ENCODE assay signal across 8 mouse cellular contexts in the genomic region with DNA sequence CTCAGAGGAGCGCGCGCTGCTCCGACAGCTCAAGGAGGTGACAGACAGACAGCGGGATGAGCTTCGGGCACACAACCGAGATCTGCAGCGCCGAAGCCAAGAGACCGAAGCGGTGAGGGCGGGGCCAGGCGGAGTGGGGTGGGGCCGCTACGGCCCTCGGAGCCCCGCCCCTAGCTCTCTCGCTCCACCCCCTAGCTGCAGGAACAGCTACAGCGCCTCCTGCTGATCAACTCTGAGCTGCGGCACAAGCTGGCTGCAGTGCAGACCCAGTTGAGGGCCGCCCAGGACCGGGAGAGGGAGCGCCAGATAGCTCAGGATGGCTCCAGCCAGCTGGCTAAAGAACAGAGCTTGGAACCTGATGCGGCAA. TPM values are rescaled to one million over a fixed set of nuclear protein-coding genes. Genes with fewer than 3 reads are reported as not detected.
DNase-seq lines count a peak whose midpoint lies in the region; ATAC-seq and TF ChIP-seq lines count a peak whose summit lies in the region.

No protein-coding gene starts in this region.

- no peaks in the 10 kb centered on the region for H3K27me3 ChIP-seq in hindbrain, postnatal 0 days (ENCODE audit: insufficient read depth, low read length)

- TF ChIP-seq CTCF in gastrocnemius, adult 2 months (IDR thresholded peaks at IDR 0.05): peak; percentile 98
- peak; percentile 98 for TF ChIP-seq CTCF in hindbrain, postnatal 0 days (IDR thresholded peaks at IDR 0.05; ENCODE audit: low read depth)
- TF ChIP-seq CTCF in left cerebral cortex, adult 2 months (IDR thresholded peaks at IDR 0.05): peak; percentile 94

- no peaks in the 10 kb centered on the region for H3K9me3 ChIP-seq in hindbrain, postnatal 0 days (ENCODE audit: low read length)

- H3K9ac ChIP-seq in hindbrain, postnatal 0 days (replicated peaks; ENCODE audit: low read length): peak overlapping the region; percentile 58

- peak overlapping the region; percentile 100 for H3K27ac ChIP-seq in gastrocnemius, adult 2 months
- peak overlapping the region; percentile 87 for H3K27ac ChIP-seq in hindbrain, postnatal 0 days
- peak overlapping the region; percentile 89 for H3K27ac ChIP-seq in left cerebral cortex, adult 2 months
- H3K27ac ChIP-seq in macrophage: peak overlapping the region; percentile 59

- under 1% methylated on average over 24 of the region's 24 CpGs for WGBS in hindbrain, postnatal 0 days
- WGBS in macrophage (ENCODE audit: missing documents): 7% methylated on average over 23 of the region's 24 CpGs

- peaks cover 9% of the 10 kb centered on the region for H3K4me1 ChIP-seq in hindbrain, postnatal 0 days (ENCODE audit: insufficient read depth, low read length)

- H3K79me2 ChIP-seq in macrophage (ENCODE audit: inconsistent target): no peaks in the 10 kb centered on the region

- peak overlapping the region; percentile 77 for H3K4me2 ChIP-seq in hindbrain, postnatal 0 days (ENCODE audit: low read depth, low read length)

- intact Hi-C loops in gastrocnemius, adult 2 months (cut with DNase I): loop anchor here (1.0 to 2.0 kb wide), 2 partner anchors 48 to 108 kb away; no protein-coding TSS in a partner anchor
- intact Hi-C loops in left cerebral cortex, adult 2 months (cut with DNase I): loop anchor here (1.0 to 10.0 kb wide), 3 partner anchors 108 to 566 kb away; partner anchors contain the start of gene Ovca2

- H3K36me3 ChIP-seq in hindbrain, postnatal 0 days (ENCODE audit: insufficient read depth, low read length): peaks cover 39% of the 10 kb centered on the region
- peaks cover 23% of the 10 kb centered on the region; the same call in 1 of the 2 replicates for H3K36me3 ChIP-seq in macrophage (ENCODE audit: inconsistent target)

- peak; percentile 93 for ATAC-seq in hindbrain, postnatal 0 days

- peak overlapping the region; percentile 87 for H3K4me3 ChIP-seq in gastrocnemius, adult 2 months
- H3K4me3 ChIP-seq in hindbrain, postnatal 0 days (ENCODE audit: low read length): peak overlapping the region; percentile 58
- H3K4me3 ChIP-seq in left cerebral cortex, adult 2 months: peak overlapping the region; percentile 76
- peak overlapping the region; percentile 25; the same call in 1 of the 2 replicates for H3K4me3 ChIP-seq in macrophage (ENCODE audit: inconsistent target)

- peak; percentile 94 for DNase-seq in ZHBTc4 (ENCODE audit: low read depth, low spot score)
- peak; percentile 96 to 97 for DNase-seq in cerebellum, postnatal 4 days (ENCODE audit: low spot score in 2 of 2)
- DNase-seq in gastrocnemius, adult 2 months: peak; percentile 98
- DNase-seq in hindbrain, postnatal 0 days (ENCODE audit: low spot score): peak; percentile 96
- DNase-seq in left cerebral cortex, adult 2 months (ENCODE audit: extremely low spot score in 1 of 2, low spot score in 2 of 2): peak; percentile 87 to 91
- DNase-seq in retina, postnatal 7 days (ENCODE audit: low read depth, low spot score): peak; percentile 87
- DNase-seq in urinary bladder, postnatal 10 days (ENCODE audit: low spot score): peak; percentile 83

RNA-seq across cellular contexts. Expression of gene Rilp, which starts 0.7 kb away (rescaled TPM):
- total RNA-seq in gastrocnemius, adult 2 months (2021): 10 to 100 TPM; 33.4 to 41.9 TPM
- total RNA-seq in hindbrain, postnatal 0 days (2014; rRNA removed): 3.9 and 6.6 TPM in 2 replicates
- 7.3 and 7.6 TPM in 2 replicates for polyA plus RNA-seq in hindbrain, postnatal 0 days (2015; fragmentation: Nextera tagmentation; extraction: Ambion mirVana)
- total RNA-seq in left cerebral cortex, adult 2 months (2021): 1 to 10 TPM in 1 of 2 experiments, under 1 TPM in 1; 0.91 to 1.4 TPM
- 10 to 100 TPM in 15 of 26 experiments, 1 to 10 TPM in 11; 3.7 to 22.4 (median 10.8) TPM for total RNA-seq in macrophage (2018; cell fraction: chromatin; rRNA removed)
- total RNA-seq in macrophage (2018; cell fraction: cytosol; rRNA removed): 1 to 10 TPM; 4.2 to 7.6 (median 6.1) TPM
- 10 to 100 TPM in 9 of 26 experiments, 1 to 10 TPM in 17; 3.4 to 18.3 (median 7.3) TPM for total RNA-seq in macrophage (2018; cell fraction: nucleus; rRNA removed)
- 6.6 to 7.4 TPM (median 7.1 TPM) in 3 replicates for polyA plus RNA-seq in macrophage (2018)

RNA-seq across cellular contexts. Expression of gene Scarf1, which starts 2.7 kb away (rescaled TPM):
- total RNA-seq in gastrocnemius, adult 2 months (2021): 1 to 10 TPM; 2.4 to 5.7 TPM
- 3.3 and 3.7 TPM in 2 replicates for total RNA-seq in hindbrain, postnatal 0 days (2014; rRNA removed)
- polyA plus RNA-seq in hindbrain, postnatal 0 days (2015; fragmentation: Nextera tagmentation; extraction: Ambion mirVana): 3.5 and 3.6 TPM in 2 replicates
- total RNA-seq in left cerebral cortex, adult 2 months (2021): 1 to 10 TPM; 1.3 to 1.6 TPM
- 10 to 100 TPM; 12.1 to 48.5 (median 29.0) TPM for total RNA-seq in macrophage (2018; cell fraction: chromatin; rRNA removed)
- 10 to 100 TPM in 24 of 26 experiments, 1 to 10 TPM in 2; 8.5 to 34.5 (median 14.6) TPM for total RNA-seq in macrophage (2018; cell fraction: cytosol; rRNA removed)
- total RNA-seq in macrophage (2018; cell fraction: nucleus; rRNA removed): 10 to 100 TPM; 17.7 to 87.3 (median 37.1) TPM
- polyA plus RNA-seq in macrophage (2018): 8.6 to 19.0 TPM (median 16.2 TPM) in 3 replicates

RNA-seq across cellular contexts. Expression of gene Slc43a2, which starts 20.9 kb away (rescaled TPM):
- total RNA-seq in gastrocnemius, adult 2 months (2021): 10 to 100 TPM; 19.0 to 41.6 TPM
- 31.3 and 36.2 TPM in 2 replicates for total RNA-seq in hindbrain, postnatal 0 days (2014; rRNA removed)
- polyA plus RNA-seq in hindbrain, postnatal 0 days (2015; fragmentation: Nextera tagmentation; extraction: Ambion mirVana): 17.2 and 17.8 TPM in 2 replicates
- 10 to 100 TPM; 56.7 to 57.0 TPM for total RNA-seq in left cerebral cortex, adult 2 months (2021)
- total RNA-seq in macrophage (2018; cell fraction: chromatin; rRNA removed): 1,000 to 10,000 TPM in 1 of 26 experiments, 100 to 1,000 TPM in 23, 10 to 100 TPM in 2; 27.0 to 1,006 (median 669) TPM
- 100 to 1,000 TPM; 216 to 691 (median 376) TPM for total RNA-seq in macrophage (2018; cell fraction: cytosol; rRNA removed)
- 1,000 to 10,000 TPM in 2 of 26 experiments, 100 to 1,000 TPM in 24; 102 to 1,167 (median 672) TPM for total RNA-seq in macrophage (2018; cell fraction: nucleus; rRNA removed)
- polyA plus RNA-seq in macrophage (2018): 250 to 450 TPM (median 359 TPM) in 3 replicates

RNA-seq across cellular contexts. Expression of gene Prpf8, which starts 24.0 kb away (rescaled TPM):
- 10 to 100 TPM; 69.3 to 76.7 TPM for total RNA-seq in gastrocnemius, adult 2 months (2021)
- total RNA-seq in hindbrain, postnatal 0 days (2014; rRNA removed): 118 and 126 TPM in 2 replicates
- polyA plus RNA-seq in hindbrain, postnatal 0 days (2015; fragmentation: Nextera tagmentation; extraction: Ambion mirVana): 25.9 and 29.4 TPM in 2 replicates
- total RNA-seq in left cerebral cortex, adult 2 months (2021): 100 to 1,000 TPM; 133 to 138 TPM
- 10 to 100 TPM; 28.3 to 79.8 (median 59.2) TPM for total RNA-seq in macrophage (2018; cell fraction: chromatin; rRNA removed)
- total RNA-seq in macrophage (2018; cell fraction: cytosol; rRNA removed): 10 to 100 TPM; 46.5 to 98.0 (median 75.5) TPM
- total RNA-seq in macrophage (2018; cell fraction: nucleus; rRNA removed): 100 to 1,000 TPM in 4 of 26 experiments, 10 to 100 TPM in 22; 41.5 to 126 (median 76.1) TPM
- polyA plus RNA-seq in macrophage (2018): 72.5 to 92.1 TPM (median 86.0 TPM) in 3 replicates

RNA-seq across cellular contexts. Expression of gene Tlcd2, which starts 49.1 kb away (rescaled TPM):
- 1 to 10 TPM; 2.6 to 3.1 TPM for total RNA-seq in gastrocnemius, adult 2 months (2021)
- 1.0 and 3.4 TPM in 2 replicates for total RNA-seq in hindbrain, postnatal 0 days (2014; rRNA removed)
- 1.5 and 1.6 TPM in 2 replicates for polyA plus RNA-seq in hindbrain, postnatal 0 days (2015; fragmentation: Nextera tagmentation; extraction: Ambion mirVana)
- under 1 TPM; 0.51 to 0.66 TPM for total RNA-seq in left cerebral cortex, adult 2 months (2021)
- 1 to 10 TPM in 25 of 26 experiments, not detected in 1; 1.7 to 8.3 (median 3.3) TPM for total RNA-seq in macrophage (2018; cell fraction: chromatin; rRNA removed)
- 1 to 10 TPM; 3.2 to 6.1 (median 4.6) TPM for total RNA-seq in macrophage (2018; cell fraction: cytosol; rRNA removed)
- total RNA-seq in macrophage (2018; cell fraction: nucleus; rRNA removed): 1 to 10 TPM; 1.2 to 8.2 (median 4.0) TPM
- polyA plus RNA-seq in macrophage (2018): 2.5 to 4.9 TPM (median 4.5 TPM) in 3 replicates

Comparison
In these comparisons a context has a peak if more than half of its experiments do, and no peak if none do; other contexts are left out.
1. Peak in every context shown above with its lines: DNase-seq, ATAC-seq, H3K4me3 ChIP-seq and H3K27ac ChIP-seq.
2. H3K4me3 ChIP-seq: peak in every context shown above with its lines; median percentile 87 in gastrocnemius, adult 2 months; 76 in left cerebral cortex, adult 2 months; 58 in hindbrain, postnatal 0 days; 25 in macrophage.